Mouse (Mus musculus) heart, postnatal 0 days (tissue): ENCODE measurements around the gene Aco1. TPM values are rescaled to one million over a fixed set of nuclear protein-coding genes. Genes with fewer than 3 reads are reported as not detected.

Source experiments
- ATAC-seq: fragments of 200-750 bp; cut with Nextera tagmentation; 2 replicates; pipeline ENCODE4 v1.8.0; 2017; ENCODE audit warnings: low read depth, moderate number of reproducible peaks, moderate library complexity; ENCODE audit not compliant: insufficient read depth
- DNase-seq: peaks from one replicate; pipeline ENCODE4 v3.0.0-alpha.2; 2016; ENCODE audit warnings: low spot score
- H3K27ac ChIP-seq: fragments of 300-500 bp; sonication (generic); 2 replicates; pipeline ENCODE4 v1.5.1; 2014; ENCODE audit warnings: low read depth, mild to moderate bottlenecking
- H3K27me3 ChIP-seq: fragments of 300-500 bp; sonication (generic); 2 replicates; pipeline ENCODE4 v1.6.1; 2014; ENCODE audit warnings: low read length, mixed read lengths; ENCODE audit not compliant: control insufficient read depth, insufficient read depth
- H3K36me3 ChIP-seq: fragments of 300-500 bp; sonication (generic); replicated peaks from 2 replicates; pipeline ENCODE4 v1.6.1; 2014; ENCODE audit warnings: low read length, mixed read lengths; ENCODE audit not compliant: control insufficient read depth, insufficient read depth
- H3K4me1 ChIP-seq: fragments of 300-500 bp; sonication (generic); 2 replicates; pipeline ENCODE4 v1.6.1; 2014; ENCODE audit warnings: antibody characterized with exemption; ENCODE audit not compliant: control insufficient read depth, insufficient read depth
- H3K4me2 ChIP-seq: fragments of 300-500 bp; sonication (generic); 2 replicates; pipeline ENCODE4 v1.6.1; 2014; ENCODE audit warnings: low read depth, mild to moderate bottlenecking, low read length, moderate library complexity
- H3K4me3 ChIP-seq: fragments of 300-500 bp; sonication (generic); 2 replicates; pipeline ENCODE4 v1.5.1; 2014; ENCODE audit warnings: low read depth, low read length
- H3K9ac ChIP-seq: fragments of 300-500 bp; sonication (generic); replicated peaks from 2 replicates; pipeline ENCODE4 v1.6.1; 2014; ENCODE audit warnings: low read depth, low read length, mixed read lengths
- H3K9me3 ChIP-seq: fragments of 300-500 bp; sonication (generic); replicated peaks from 2 replicates; pipeline ENCODE4 v1.6.1; 2016; ENCODE audit warnings: low read length; ENCODE audit not compliant: control insufficient read depth
- CTCF ChIP-seq: IDR thresholded peaks from 2 replicates; pipeline ENCODE4 v1.5.1; 2016; ENCODE audit warnings: antibody characterized with exemption, control low read depth, low read depth
- EP300 ChIP-seq: IDR thresholded peaks from 2 replicates; pipeline ENCODE4 v1.6.1; 2016; ENCODE audit warnings: antibody characterized with exemption, low read depth
- WGBS: fragments of 180-500 bp; shearing (Covaris S2); extraction: QIAGEN DNeasy Blood & Tissue Kit; methylation state at CpG from one replicate; pipeline ENCODE4 v1.1.7; 2014; 5-methylcytosine and 5-hydroxymethylcytosine counted together
- polyA plus RNA-seq: library from polyadenylated mRNA; unstranded; fragments of >200 nt; fragmentation: Nextera tagmentation; extraction: Ambion mirVana; gene quantifications from 2 replicates; pipeline ENCODE4 v1.2.1, GENCODE M21; 2015
- total RNA-seq: library from RNA; depleted of rRNA; stranded (reverse); fragments of >200 nt; gene quantifications from 2 replicates; pipeline ENCODE4 v1.2.3, GENCODE M21; 2014; ENCODE audit warnings: low replicate concordance

Gene Aco1
- total and polyA plus RNA-seq, 2 experiments from 2014 or later: 28.0 to 42.6 TPM

- Histone ChIP-seq H3K27ac (no peak overlapping the region), H3K36me3 (peaks cover 63% of the 10 kb centered on the region), H3K4me3 (no peak overlapping the region), H3K27me3 (no peaks in the 10 kb centered on the region), H3K9ac (no peak overlapping the region), H3K9me3 (no peaks in the 10 kb centered on the region), H3K4me1 (no peaks in the 10 kb centered on the region), H3K4me2 (no peak overlapping the region)
- TF ChIP-seq EP300: no peak
- no peak for TF ChIP-seq CTCF
- no peak for DNase-seq
- no peak for ATAC-seq
- WGBS: 86% methylated on average over 6 of the region's 6 CpGs
Measured at GRCm38 (mm10) chr4:40202205-40202604, 59.3 kb downstream of the Aco1 start.

GRCm38 (mm10) chr4:40204374-40204773 lies 61.5 kb downstream of the Aco1 start:
- Histone ChIP-seq H3K9ac (no peak overlapping the region), H3K4me1 (no peaks in the 10 kb centered on the region), H3K4me2 (no peak overlapping the region), H3K4me3 (no peak overlapping the region), H3K9me3 (no peaks in the 10 kb centered on the region), H3K27me3 (no peaks in the 10 kb centered on the region), H3K36me3 (peaks cover 64% of the 10 kb centered on the region), H3K27ac (no peak overlapping the region)
- DNase-seq (no peak), ATAC-seq (no peak)
- 96% methylated on average over 3 of the region's 3 CpGs for WGBS
- no peak for TF ChIP-seq CTCF
- no peak for TF ChIP-seq EP300

- Histone ChIP-seq H3K4me2 (no peak overlapping the region), H3K36me3 (peaks cover 61% of the 10 kb centered on the region), H3K4me1 (no peaks in the 10 kb centered on the region), H3K9ac (no peak overlapping the region), H3K9me3 (no peaks in the 10 kb centered on the region), H3K27me3 (no peaks in the 10 kb centered on the region), H3K4me3 (no peak overlapping the region), H3K27ac (no peak overlapping the region)
- TF ChIP-seq EP300: no peak
- TF ChIP-seq CTCF: no peak
- 89% methylated on average over 22 of the region's 22 CpGs for WGBS
- no peak for DNase-seq
- no peak for ATAC-seq
Measured at GRCm38 (mm10) chr4:40205231-40205903, 62.5 kb downstream of the Aco1 start.

GRCm38 (mm10) chr4:40207701-40208100 lies 64.8 kb downstream of the Aco1 start:
- ATAC-seq: no peak
- no peaks in the 10 kb centered on the region for H3K27me3 ChIP-seq
- no peak overlapping the region for H3K27ac ChIP-seq
- TF ChIP-seq CTCF (no peak), EP300 (no peak)
- H3K9ac ChIP-seq: no peak overlapping the region
- H3K36me3 ChIP-seq: peaks cover 52% of the 10 kb centered on the region
- no peaks in the 10 kb centered on the region for H3K4me1 ChIP-seq
- H3K9me3 ChIP-seq: no peaks in the 10 kb centered on the region
- 80% methylated on average over 5 of the region's 5 CpGs for WGBS
- no peak overlapping the region for H3K4me3 ChIP-seq
- no peak overlapping the region for H3K4me2 ChIP-seq
- no peak for DNase-seq

GRCm38 (mm10) chr4:40212177-40212576 lies 69.3 kb downstream of the Aco1 start:
- no peak overlapping the region for H3K9ac ChIP-seq
- no peak for ATAC-seq
- TF ChIP-seq CTCF (no peak), EP300 (no peak)
- H3K4me3 ChIP-seq: no peak overlapping the region
- WGBS: 85% methylated on average over 4 of the region's 6 CpGs
- H3K27ac ChIP-seq: no peak overlapping the region
- no peaks in the 10 kb centered on the region for H3K27me3 ChIP-seq
- no peak overlapping the region for H3K4me2 ChIP-seq
- no peak for DNase-seq
- H3K36me3 ChIP-seq: peaks cover 36% of the 10 kb centered on the region
- no peaks in the 10 kb centered on the region for H3K4me1 ChIP-seq
- H3K9me3 ChIP-seq: no peaks in the 10 kb centered on the region

GRCm38 (mm10) chr4:40217910-40218309 lies 75.0 kb downstream of the Aco1 start:
- Histone ChIP-seq H3K4me2 (no peak overlapping the region), H3K4me1 (no peaks in the 10 kb centered on the region), H3K4me3 (no peak overlapping the region), H3K36me3 (peaks cover 40% of the 10 kb centered on the region), H3K9me3 (no peaks in the 10 kb centered on the region), H3K27me3 (no peaks in the 10 kb centered on the region), H3K9ac (no peak overlapping the region), H3K27ac (no peak overlapping the region)
- DNase-seq: no peak
- WGBS: 56% methylated on average over 3 of the region's 3 CpGs
- TF ChIP-seq CTCF (no peak), EP300 (no peak)
- ATAC-seq: no peak
